Mouse (Mus musculus) C2C12 (cell line): ENCODE results near the gene Prtg.

Source experiments
- CEBPB ChIP-seq: IDR thresholded peaks from one replicate; pipeline ENCODE4 v1.6.1; 2011; ENCODE audit warnings: low read depth, mild to moderate bottlenecking, control low read depth, moderate library complexity
- CTCF ChIP-seq: IDR thresholded peaks from one replicate; pipeline ENCODE4 v1.5.1; 2011; ENCODE audit not compliant: control insufficient read depth, insufficient read depth, insufficient read length
- FOSL1 ChIP-seq: IDR thresholded peaks from one replicate; pipeline ENCODE4 v1.8.0; 2011; ENCODE audit warnings: mild to moderate bottlenecking, low read length; ENCODE audit not compliant: poor library complexity, insufficient read depth, severe bottlenecking
- MAX ChIP-seq: IDR thresholded peaks from one replicate; pipeline ENCODE4 v1.6.1; 2011; ENCODE audit warnings: mild to moderate bottlenecking, control low read depth
- MYOD1 ChIP-seq: IDR thresholded peaks from one replicate; pipeline ENCODE4 v1.6.1; 2011; ENCODE audit warnings: low read depth; ENCODE audit not compliant: control insufficient read depth, insufficient read length
- MYOG ChIP-seq: IDR thresholded peaks from one replicate; pipeline ENCODE4 v1.6.1; 2011; ENCODE audit not compliant: control insufficient read depth, insufficient read length; ENCODE audit errors: extremely low read depth
- USF1 ChIP-seq: IDR thresholded peaks from one replicate; pipeline ENCODE4 v1.6.1; 2011; ENCODE audit warnings: low read depth, mild to moderate bottlenecking, control low read depth, moderate library complexity

DNA sequence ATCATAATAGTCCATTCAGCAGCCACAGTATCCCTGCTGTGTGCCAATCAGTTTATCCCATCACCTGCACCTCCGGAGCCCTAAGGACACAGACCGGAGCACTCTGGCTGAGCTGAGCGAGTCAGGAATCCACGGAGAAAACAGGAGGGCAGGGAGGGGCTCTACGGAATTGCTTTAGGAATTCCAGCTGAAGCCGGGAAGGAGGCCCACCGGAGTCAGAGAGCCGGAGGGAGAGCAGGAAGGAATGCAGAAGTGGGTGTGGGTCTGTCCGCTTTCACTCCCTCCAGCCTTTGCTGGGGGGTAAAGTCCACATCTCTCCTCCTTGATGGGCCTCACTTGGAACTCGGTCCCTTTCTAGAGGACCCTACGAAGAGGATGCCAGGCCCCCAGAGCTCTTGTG, 27.7 kb upstream of the Prtg start:
- TF ChIP-seq USF1: no peak
- no peak for TF ChIP-seq CTCF
- no peak for TF ChIP-seq MAX
- TF ChIP-seq FOSL1: no peak
- no peak for TF ChIP-seq MYOG
- TF ChIP-seq CEBPB: no peak
- TF ChIP-seq MYOD1: no peak
